Mouse (Mus musculus) urinary bladder, adult 18-20 months (tissue): ENCODE measurements around the gene Rsbn1.

ENCODE experiments used
- DNase-seq, 2 experiments: peaks; one replicate each; pipeline ENCODE4 v3.0.0; 2022; ENCODE audit warnings: low spot score in 2 of 2, mixed read lengths in 2 of 2

Rsbn1 gene

DNA sequence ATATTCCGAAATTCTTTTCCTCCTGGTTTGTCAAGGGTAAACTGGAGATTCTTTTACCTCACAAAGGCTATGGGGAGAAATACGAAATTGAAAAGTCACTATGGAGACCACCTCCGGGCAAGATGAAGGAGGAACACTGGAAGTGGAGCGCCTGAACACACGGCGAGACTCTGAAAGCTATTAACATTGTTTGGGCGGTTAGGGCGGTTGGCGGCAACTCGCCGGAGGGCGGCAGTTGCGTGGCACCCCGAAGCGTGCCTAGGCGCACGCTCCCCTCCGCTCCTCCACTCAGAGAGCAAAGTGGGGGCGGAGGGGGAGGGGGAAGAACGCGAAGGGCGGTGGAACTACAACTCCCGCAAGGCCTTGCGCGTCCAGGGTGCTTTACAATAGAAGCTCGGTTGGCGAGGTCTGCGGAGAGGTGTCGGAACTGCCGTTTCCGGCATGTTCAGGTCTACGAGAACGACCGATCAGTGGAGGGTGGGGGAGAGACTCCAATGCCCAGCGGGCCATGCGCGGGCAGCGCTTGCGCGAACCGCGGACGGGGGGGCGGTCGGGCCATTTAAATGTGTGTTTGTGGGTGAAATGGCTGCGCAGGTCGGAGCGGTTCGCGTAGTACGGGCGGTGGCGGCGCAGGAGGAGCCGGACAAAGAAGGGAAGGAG, at the start of gene Rsbn1:
Rsbn1 (plus strand) TSS at position 111 of the 660 bp plus-strand sequence.
- DNase-seq = peak; percentile 93 to 98

GRCm38 (mm10) chr3:103864200-103864599, 49.7 kb upstream of the Rsbn1 start:
- DNase-seq = no peak

GRCm38 (mm10) chr3:103867424-103867971, 46.4 kb upstream of the Rsbn1 start:
- DNase-seq = no peak

- DNase-seq = no peak
These were observed 45.9 kb upstream of the Rsbn1 start for GRCm38 (mm10) chr3:103868008-103868407.

- no peak for DNase-seq
These were observed 41.2 kb upstream of the Rsbn1 start for GRCm38 (mm10) chr3:103872663-103873098.

DNA sequence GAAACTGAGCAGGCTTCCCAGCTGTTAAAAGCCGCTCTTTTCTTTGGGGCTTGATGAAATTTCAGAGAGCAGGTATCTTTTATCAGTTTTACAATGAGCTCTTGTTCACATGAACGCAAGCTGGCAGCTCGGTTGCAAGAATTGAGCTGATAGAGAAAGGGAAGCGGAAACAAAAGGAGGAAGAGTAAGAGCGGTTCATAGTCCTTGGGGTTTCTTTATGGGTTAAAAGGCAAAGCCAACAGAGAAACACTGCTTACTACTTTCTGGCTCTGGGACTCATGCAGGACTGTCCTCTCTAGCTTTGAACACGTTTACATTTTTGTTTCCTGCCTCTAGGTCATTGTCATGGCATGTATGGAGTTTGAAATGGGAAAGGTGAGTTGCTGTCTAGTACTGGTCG, 39.6 kb upstream of the Rsbn1 start:
- DNase-seq = no peak

- no peak for DNase-seq
These were observed 28.0 kb upstream of the Rsbn1 start for GRCm38 (mm10) chr3:103885946-103886345.

- DNase-seq = no peak
These were observed 26.3 kb upstream of the Rsbn1 start for GRCm38 (mm10) chr3:103887581-103887980.

GRCm38 (mm10) chr3:103893374-103893773, 20.5 kb upstream of the Rsbn1 start:
- DNase-seq = no peak

GRCm38 (mm10) chr3:103904705-103905104, 9.2 kb upstream of the Rsbn1 start:
- DNase-seq = peak in 1 of 2 experiments; percentile 18

- DNase-seq = no peak
These were observed 6.4 kb upstream of the Rsbn1 start for GRCm38 (mm10) chr3:103907335-103908030.

DNA sequence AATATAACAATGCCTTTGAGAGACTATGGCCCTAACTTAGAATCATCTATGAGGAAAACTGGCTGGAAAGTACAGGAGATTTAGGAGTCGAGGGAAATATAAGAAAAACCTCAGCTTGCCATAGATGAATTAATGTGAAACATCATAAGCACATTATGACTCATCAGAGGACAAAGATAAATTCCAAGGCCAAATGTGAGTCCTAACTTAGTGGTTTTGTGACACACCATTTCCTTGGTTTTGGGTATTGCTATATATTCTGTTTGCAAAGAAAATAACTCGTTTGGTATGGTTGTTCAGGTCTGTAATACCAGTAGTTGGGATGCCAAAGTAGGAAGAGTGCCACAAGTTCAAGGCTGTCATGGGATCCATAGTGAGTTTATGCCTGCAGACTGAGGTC, 5.1 kb upstream of the Rsbn1 start:
- no peak for DNase-seq

GRCm38 (mm10) chr3:103913451-103913961, 414 bp upstream of the Rsbn1 start:
- no peak for DNase-seq

DNA sequence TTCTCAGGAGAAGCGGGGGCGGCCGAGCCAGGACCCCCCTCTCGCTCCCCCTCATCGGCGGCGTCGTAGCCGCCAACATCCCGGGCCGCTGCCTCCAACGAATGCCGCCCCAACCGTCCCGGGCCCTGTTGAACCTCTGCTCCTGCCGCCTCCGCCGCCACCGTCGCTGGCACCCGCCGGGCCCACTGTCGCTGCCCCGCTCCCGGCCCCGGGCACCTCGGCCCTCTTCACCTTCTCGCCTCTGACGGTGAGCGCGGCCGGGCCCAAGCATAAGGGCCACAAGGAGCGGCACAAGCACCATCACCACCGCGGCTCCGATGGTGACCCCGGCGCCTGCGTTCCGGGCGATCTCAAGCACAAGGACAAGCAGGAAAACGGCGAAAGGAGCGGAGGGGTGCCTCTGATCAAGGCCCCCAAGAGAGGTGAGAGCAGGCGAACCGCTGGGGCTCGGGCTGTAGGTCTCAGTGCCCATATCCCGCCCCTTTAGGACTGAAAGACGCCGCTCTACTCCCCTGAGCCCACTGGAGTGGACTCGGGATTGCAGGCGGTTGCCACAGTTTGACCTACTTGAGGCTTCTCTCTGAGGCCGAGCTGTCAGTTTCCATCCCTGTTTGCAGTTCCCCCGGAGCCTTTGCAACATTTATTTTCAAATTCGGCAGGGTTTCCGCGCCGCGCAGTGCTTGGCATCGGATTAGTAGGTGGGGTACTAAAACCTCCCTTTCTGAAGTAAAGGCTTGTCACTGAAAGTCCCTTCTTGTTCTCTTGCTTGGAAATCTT, 1.0 kb downstream of the Rsbn1 start:
- peak; percentile 12 to 67 for DNase-seq

GRCm38 (mm10) chr3:103915509-103915896, 1.6 kb downstream of the Rsbn1 start:
- no peak for DNase-seq

DNA sequence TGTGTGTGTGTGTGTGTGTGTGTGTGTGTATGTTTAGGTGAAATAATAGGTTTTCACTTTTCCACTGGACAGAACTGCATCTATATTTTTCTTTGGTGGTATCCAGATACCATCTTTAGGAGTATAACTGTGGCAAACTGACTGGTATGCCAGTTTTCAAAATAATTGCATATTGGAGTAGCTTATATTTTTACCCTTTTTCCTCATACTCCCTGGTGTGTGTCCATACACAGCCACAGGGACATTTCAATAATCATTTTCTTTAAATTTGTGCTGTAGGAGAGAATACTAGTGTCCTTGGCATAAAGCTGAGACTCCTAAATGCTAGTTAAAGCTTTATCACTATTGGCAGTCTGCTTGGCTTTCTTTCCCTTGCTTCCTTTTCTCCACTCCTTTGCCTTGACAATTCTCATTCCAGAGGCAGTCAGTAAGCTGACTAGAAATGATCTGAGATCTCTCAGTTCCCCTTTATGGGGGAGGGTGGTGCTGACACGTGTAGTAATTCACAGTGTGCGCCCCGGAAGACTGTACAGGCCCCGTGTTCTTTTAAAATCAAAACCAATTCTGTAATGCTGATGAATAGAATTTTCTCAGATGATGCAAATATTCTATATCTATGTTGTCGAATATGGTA, 2.4 kb downstream of the Rsbn1 start:
- no peak for DNase-seq

DNA sequence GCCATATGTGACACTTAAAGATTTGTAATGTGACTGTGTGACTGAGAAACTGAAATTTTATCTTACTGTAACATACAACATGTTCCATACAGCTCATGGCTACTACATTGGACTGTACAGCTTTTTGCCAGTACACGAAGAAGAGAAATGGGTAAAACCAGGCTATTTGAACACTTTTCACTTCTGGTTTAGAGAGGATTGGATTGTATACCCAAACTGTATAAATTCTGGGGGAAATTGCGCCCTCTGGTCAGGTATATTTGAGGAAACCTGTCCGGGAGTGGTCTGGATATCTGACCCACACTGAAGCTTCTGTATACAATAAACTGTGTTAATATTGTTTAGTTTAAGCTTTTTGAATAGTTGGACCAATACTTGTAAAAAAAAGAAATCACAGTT, 2.9 kb downstream of the Rsbn1 start:
- DNase-seq = no peak

- no peak for DNase-seq
These were observed 6.2 kb downstream of the Rsbn1 start for GRCm38 (mm10) chr3:103920094-103920493.

DNA sequence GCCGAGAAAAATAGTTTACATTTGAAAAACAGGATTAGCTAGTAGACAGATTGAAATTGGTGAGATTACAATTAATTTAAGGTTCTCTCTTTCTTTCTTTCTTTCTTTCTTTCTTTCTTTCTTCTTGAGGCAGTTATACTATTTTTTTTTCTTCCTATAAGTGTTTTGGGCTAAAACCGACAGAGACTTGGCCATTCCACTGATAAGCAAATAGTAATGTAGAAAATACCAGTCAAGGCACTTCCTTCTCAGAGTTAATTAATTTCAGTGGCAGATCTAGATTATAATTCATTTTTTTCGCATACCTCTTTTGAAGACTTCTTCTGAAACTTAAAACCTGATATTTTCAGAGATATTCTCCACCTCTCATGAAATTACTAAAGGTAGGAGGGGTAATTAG, 11.4 kb downstream of the Rsbn1 start:
- no peak for DNase-seq

- DNase-seq = no peak
These were observed 13.6 kb downstream of the Rsbn1 start for GRCm38 (mm10) chr3:103927511-103927910.

DNA sequence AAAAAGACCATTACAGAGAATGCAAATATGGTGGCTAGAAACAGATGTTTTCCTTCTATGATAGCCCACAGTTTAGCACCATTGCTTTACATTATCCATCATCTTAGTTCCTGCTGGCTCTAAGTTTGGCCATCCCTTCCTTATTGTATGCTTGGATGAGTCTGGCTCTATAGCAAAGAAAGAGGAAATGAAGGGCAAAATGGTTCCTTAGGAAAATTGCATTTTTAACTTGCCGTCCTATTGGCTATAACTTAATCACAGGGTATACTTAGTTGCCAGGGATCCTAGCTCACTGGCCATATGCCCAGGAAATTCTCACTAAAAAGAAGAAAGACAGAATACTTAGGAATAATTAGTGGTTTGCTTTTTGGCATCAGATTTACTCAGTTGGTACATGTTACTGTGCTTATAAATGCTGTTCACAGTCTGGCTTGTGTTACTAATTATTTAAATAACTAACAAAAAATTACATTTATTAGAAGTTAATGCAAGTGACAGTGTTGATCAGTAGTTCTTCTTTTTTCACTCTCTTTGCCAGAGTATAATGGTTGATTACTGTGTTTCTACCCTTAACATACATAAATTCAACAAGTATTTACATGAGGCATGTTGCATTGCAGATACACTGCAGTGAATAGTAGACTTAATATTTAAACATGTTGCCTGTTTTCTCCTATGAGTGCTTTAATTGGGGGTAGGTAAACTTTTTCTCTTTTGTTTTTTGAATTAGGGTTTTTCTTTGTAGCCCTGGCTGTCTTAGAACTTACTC, 31.1 kb downstream of the Rsbn1 start:
- DNase-seq = no peak
